Mouse (Mus musculus) neural tube, embryonic 14.5 days (tissue): ENCODE measurements at regions not wholly inside any gene's neighbourhood (a gene's known extent, or its start where the extent isn't known, plus 50 kb on each side); places are given as distances from the start of the nearest gene placed in this dataset.

Experiments used
- ATAC-seq: fragments of 200-750 bp; cut with Nextera tagmentation; 2 replicates; pipeline ENCODE4 v1.8.0; 2017; ENCODE audit warnings: low read depth, mild to moderate bottlenecking, moderate TSS enrichment, moderate library complexity
- H3K27ac ChIP-seq: fragments of 300-500 bp; sonication (generic); 2 replicates; pipeline ENCODE4 v1.5.1; 2014; ENCODE audit warnings: low read depth, mild to moderate bottlenecking, control low read depth, low read length, moderate library complexity, mixed read lengths
- H3K27me3 ChIP-seq: fragments of 300-500 bp; sonication (generic); 2 replicates; pipeline ENCODE4 v1.6.1; 2014; ENCODE audit warnings: low read length; ENCODE audit not compliant: control insufficient read depth, insufficient read depth
- H3K36me3 ChIP-seq: fragments of 300-500 bp; sonication (generic); 2 replicates; pipeline ENCODE4 v1.6.1; 2014; ENCODE audit warnings: low read length, mixed read lengths; ENCODE audit not compliant: control insufficient read depth, insufficient read depth
- H3K4me1 ChIP-seq: fragments of 300-500 bp; sonication (generic); 2 replicates; pipeline ENCODE4 v1.6.1; 2014; ENCODE audit warnings: low read length; ENCODE audit not compliant: control insufficient read depth, insufficient read depth
- H3K4me2 ChIP-seq: fragments of 300-500 bp; sonication (generic); 2 replicates; pipeline ENCODE4 v1.6.1; 2014; ENCODE audit warnings: mild to moderate bottlenecking, low read depth, low read length, control low read depth
- H3K4me3 ChIP-seq: fragments of 300-500 bp; sonication (generic); 2 replicates; pipeline ENCODE4 v1.5.1; 2014; ENCODE audit warnings: low read depth, low read length, control low read depth, mixed read lengths
- H3K9ac ChIP-seq: fragments of 300-500 bp; sonication (generic); replicated peaks from 2 replicates; pipeline ENCODE4 v1.6.1; 2014; ENCODE audit warnings: low read depth, mild to moderate bottlenecking, control low read depth, low read length, mixed read lengths
- H3K9me3 ChIP-seq: fragments of 300-500 bp; sonication (generic); 2 replicates; pipeline ENCODE4 v1.6.1; 2016; ENCODE audit warnings: low read length; ENCODE audit not compliant: control insufficient read depth
- WGBS: fragments of 180-500 bp; shearing (Covaris S2); extraction: QIAGEN DNeasy Blood & Tissue Kit; methylation state at CpG from one replicate; pipeline ENCODE4 v1.1.7; 2014; 5-methylcytosine and 5-hydroxymethylcytosine counted together

DNA sequence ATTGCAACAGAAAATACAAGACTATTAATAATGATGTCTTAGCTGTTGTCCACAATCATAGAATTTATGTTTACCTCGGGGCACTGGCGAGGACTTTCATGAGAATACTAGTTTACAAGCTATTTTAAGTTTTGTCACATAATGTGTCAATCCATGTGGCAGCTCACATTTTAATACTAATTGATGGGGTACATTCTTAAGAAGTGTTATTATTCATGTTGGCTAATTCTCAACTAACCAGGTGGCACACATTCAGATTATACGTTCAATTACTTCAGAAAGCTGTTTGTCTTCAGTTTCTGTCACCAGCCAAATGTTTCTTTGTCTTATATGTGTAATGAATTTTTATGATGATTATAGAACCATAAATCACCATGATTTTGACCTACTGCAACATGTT is 870.2 kb upstream of the Celf2 start:
- Histone ChIP-seq H3K27ac (no peak overlapping the region), H3K36me3 (no peaks in the 10 kb centered on the region), H3K9me3 (no peaks in the 10 kb centered on the region), H3K27me3 (no peaks in the 10 kb centered on the region), H3K9ac (no peak overlapping the region), H3K4me3 (no peak overlapping the region), H3K4me1 (no peaks in the 10 kb centered on the region), H3K4me2 (no peak overlapping the region)
- ATAC-seq, result no peak
- 77% methylated on average over 3 of the region's 3 CpGs for WGBS

GRCm38 (mm10) chr2:8347867-8348266 is 838.5 kb upstream of the Celf2 start:
- Histone ChIP-seq H3K4me3 (no peak overlapping the region), H3K27ac (no peak overlapping the region), H3K9ac (no peak overlapping the region), H3K9me3 (no peaks in the 10 kb centered on the region), H3K4me2 (no peak overlapping the region), H3K36me3 (no peaks in the 10 kb centered on the region), H3K4me1 (no peaks in the 10 kb centered on the region), H3K27me3 (no peaks in the 10 kb centered on the region)
- WGBS, result 84% methylated on average over 1 of the region's 1 CpGs
- no peak for ATAC-seq

DNA sequence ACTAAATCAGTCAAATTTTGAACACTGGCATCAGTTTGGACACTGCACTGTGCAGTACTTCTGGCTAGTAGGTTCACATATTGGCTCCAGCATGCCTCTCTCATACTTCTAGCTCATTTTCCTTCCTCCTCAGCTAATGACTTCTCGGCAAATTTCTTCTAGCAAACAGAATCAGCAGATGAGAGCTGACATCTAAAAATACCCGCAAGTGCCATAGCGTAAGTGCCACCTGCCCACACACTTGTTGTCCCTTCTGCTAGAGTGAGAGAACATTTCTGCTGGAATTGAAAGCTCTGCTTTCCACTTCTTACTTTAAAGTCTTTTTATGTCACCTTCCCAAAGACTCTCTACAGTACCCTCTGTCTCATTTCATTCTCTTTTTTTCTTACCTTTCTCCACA is 835.4 kb upstream of the Celf2 start:
- 92% methylated on average over 3 of the region's 3 CpGs for WGBS

GRCm38 (mm10) chr2:8338271-8338670 is 828.9 kb upstream of the Celf2 start:
- Histone ChIP-seq H3K27me3 (no peaks in the 10 kb centered on the region), H3K27ac (no peak overlapping the region), H3K4me1 (no peaks in the 10 kb centered on the region), H3K4me3 (no peak overlapping the region), H3K9ac (no peak overlapping the region), H3K36me3 (no peaks in the 10 kb centered on the region), H3K4me2 (no peak overlapping the region), H3K9me3 (no peaks in the 10 kb centered on the region)
- WGBS, result 74% methylated on average over 7 of the region's 7 CpGs
- no peak for ATAC-seq

More for the DNA sequence above, 835.4 kb upstream of the Celf2 start:
- Histone ChIP-seq H3K27ac (no peak overlapping the region), H3K27me3 (no peaks in the 10 kb centered on the region), H3K36me3 (no peaks in the 10 kb centered on the region), H3K4me1 (no peaks in the 10 kb centered on the region), H3K9me3 (no peaks in the 10 kb centered on the region), H3K9ac (no peak overlapping the region), H3K4me3 (no peak overlapping the region), H3K4me2 (no peak overlapping the region)
- ATAC-seq, result no peak

- H3K4me2 ChIP-seq, result no peak overlapping the region
- H3K4me3 ChIP-seq, result no peak overlapping the region
- WGBS, result 82% methylated on average over 2 of the region's 2 CpGs
- ATAC-seq, result no peak
- no peaks in the 10 kb centered on the region for H3K4me1 ChIP-seq
- H3K27me3 ChIP-seq, result no peaks in the 10 kb centered on the region
- H3K27ac ChIP-seq, result no peak overlapping the region
- H3K36me3 ChIP-seq, result no peaks in the 10 kb centered on the region
- H3K9me3 ChIP-seq, result no peaks in the 10 kb centered on the region
- no peak overlapping the region for H3K9ac ChIP-seq
Observed at GRCm38 (mm10) chr2:8296001-8296400, 786.6 kb upstream of the Celf2 start.

DNA sequence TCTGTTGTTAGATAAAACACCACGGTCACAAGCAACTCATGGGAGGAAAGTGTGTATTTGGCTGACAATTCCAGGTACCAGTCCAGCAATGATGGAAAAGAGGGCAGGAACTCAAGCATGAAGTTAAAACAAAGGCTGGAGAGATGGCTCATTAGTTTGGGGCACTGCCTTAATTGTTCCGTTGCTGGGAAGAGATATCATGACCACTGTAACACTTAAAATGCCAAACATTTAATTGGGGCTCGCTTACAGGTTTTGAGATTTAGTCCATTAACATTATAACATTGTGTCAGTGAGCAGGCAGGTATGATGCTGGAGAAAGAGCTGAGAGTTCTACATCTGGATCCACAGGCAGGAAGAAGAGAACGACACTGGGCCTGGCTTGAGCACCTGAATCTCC is 782.0 kb upstream of the Celf2 start:
- Histone ChIP-seq H3K4me3 (no peak overlapping the region), H3K4me2 (no peak overlapping the region), H3K27ac (no peak overlapping the region), H3K9ac (no peak overlapping the region), H3K9me3 (no peaks in the 10 kb centered on the region), H3K27me3 (no peaks in the 10 kb centered on the region), H3K36me3 (no peaks in the 10 kb centered on the region), H3K4me1 (no peaks in the 10 kb centered on the region)
- ATAC-seq, result no peak
- WGBS, result 93% methylated on average over 4 of the region's 4 CpGs

DNA sequence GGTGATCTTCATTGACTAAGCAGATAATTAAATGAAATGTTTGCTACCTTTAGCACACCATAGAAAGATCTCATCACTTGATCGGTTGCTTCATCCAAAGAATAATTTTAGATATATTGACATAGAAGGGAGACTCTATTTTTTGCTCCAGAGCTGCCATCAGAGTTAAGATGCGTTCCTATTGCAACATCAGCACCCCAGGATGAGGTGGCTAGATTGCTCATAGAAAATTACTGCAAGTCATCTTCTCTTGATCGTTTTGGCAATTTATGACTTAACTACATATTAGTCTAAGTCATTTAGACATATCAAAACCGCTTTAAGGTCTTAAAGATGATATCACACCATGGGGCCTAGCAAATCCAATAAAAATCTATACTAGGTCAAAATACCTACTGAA is 778.0 kb upstream of the Celf2 start:
- no peaks in the 10 kb centered on the region for H3K27me3 ChIP-seq
- WGBS, result 90% methylated on average over 4 of the region's 4 CpGs
- no peak overlapping the region for H3K27ac ChIP-seq
- no peaks in the 10 kb centered on the region for H3K4me1 ChIP-seq
- no peak overlapping the region for H3K9ac ChIP-seq
- H3K4me2 ChIP-seq, result no peak overlapping the region
- H3K9me3 ChIP-seq, result no peaks in the 10 kb centered on the region
- no peaks in the 10 kb centered on the region for H3K36me3 ChIP-seq
- no peak overlapping the region for H3K4me3 ChIP-seq
- ATAC-seq, result no peak

DNA sequence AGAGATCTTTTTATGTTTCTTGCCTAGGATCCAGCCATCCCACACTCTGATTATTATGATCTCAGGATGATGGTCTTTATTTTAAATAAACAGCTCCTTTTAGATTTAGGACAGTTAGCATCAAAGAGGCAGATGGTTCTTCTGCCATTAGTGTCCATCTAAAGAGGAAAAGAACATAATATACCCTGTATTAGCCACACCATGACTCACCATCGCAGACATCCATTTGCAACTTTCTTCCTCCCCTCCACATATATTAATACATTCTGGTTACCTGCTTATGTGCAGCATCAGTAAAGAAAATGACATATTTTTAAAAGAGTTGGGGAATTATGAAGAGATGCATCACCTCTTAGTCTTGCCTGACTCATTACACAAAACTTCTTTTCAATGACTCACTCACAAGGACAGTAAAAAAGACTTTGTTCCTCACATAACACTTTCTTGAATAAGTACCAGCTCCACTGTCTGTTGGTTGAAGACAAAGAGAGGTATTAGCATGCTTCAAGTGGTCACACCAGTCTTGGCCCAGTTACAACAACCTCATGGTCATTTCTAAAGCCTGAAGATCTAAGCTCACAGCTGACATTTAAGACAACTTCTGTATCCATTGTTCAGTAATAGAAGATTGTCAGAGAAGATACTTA is 766.9 kb upstream of the Celf2 start:
- no peak for ATAC-seq
- Histone ChIP-seq H3K4me3 (no peak overlapping the region), H3K4me1 (no peaks in the 10 kb centered on the region), H3K9ac (no peak overlapping the region), H3K27me3 (no peaks in the 10 kb centered on the region), H3K27ac (no peak overlapping the region), H3K4me2 (no peak overlapping the region), H3K9me3 (no peaks in the 10 kb centered on the region), H3K36me3 (no peaks in the 10 kb centered on the region)
- WGBS, result 83% methylated on average over 1 of the region's 1 CpGs
